Comparison of ENCODE assay signal across 8 mouse cellular contexts in the genomic region with DNA sequence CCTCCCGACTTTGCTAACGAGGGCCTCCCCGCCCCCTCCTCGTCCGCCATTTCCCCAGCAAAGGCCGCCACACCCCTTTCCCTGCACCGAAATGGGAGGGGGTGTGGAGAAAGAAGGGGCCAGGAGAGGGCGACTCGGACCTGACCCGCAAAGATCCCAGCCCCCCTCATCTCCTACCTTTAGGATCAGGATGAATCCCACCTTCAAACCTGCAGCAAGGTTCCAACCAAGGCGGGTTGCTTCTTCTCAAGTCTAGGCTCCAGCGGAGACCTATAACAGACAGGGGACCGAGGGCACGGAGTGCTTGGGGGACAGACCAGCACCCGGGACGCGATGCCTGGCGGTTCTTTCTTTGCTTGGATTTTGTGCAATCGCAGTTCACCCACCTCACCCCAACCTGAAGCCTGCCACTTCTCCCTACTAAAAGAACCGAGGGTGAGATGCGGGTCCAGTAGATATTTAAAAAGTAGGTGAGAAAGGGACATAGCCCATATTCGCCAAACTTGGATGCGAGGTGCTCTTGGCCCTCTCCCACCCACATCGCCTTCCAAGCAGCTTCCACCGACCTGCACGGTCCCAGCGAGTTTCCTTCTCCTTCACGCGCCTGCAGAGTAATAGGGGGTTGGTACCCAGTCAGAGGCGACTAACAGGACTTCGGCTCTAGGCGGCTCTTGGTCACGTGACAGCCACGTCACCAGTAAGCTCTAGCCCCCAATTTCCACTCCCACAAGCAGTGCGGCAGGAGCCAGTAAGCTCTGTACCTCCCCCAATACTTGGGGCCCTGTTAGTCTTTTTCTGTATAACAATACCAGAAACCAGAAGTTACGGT. TPM values are rescaled to one million over a fixed set of nuclear protein-coding genes. Genes with fewer than 3 reads are reported as not detected.
DNase-seq lines count a peak whose midpoint lies in the region; ATAC-seq and TF ChIP-seq lines count a peak whose summit lies in the region.

A gene (minus strand): TSS at position 654 of the 829 bp plus-strand sequence.

- WGBS in embryonic facial prominence, embryonic 15.5 days, result 25% methylated on average over 36 of the region's 36 CpGs
- 1% methylated on average over 36 of the region's 36 CpGs for WGBS in liver, adult 2 months

- no peaks in the 10 kb centered on the region for H3K9me3 ChIP-seq in embryonic facial prominence, embryonic 15.5 days (replicated peaks)

- peak; percentile 83 for DNase-seq in CD4-positive helper T cell, adult 2 months (ENCODE audit: low read depth, low spot score)
- DNase-seq in heart, adult 9 months (ENCODE audit: low spot score in 2 of 2), result peak; percentile 63 to 76
- peak; percentile 53 for DNase-seq in kidney, adult 9 months
- peak; percentile 33 for DNase-seq in liver, adult 2 months (ENCODE audit: extremely low read depth, low read depth, low spot score)
- DNase-seq in splenic B cell, adult 2 months (ENCODE audit: low read depth, low spot score), result peak; percentile 85

- TF ChIP-seq CTCF in bone marrow macrophage, adult 2 months (IDR thresholded peaks at IDR 0.05; ENCODE audit: low read depth, low read length), result no peak
- TF ChIP-seq CTCF in liver, adult 2 months (IDR thresholded peaks at IDR 0.05; ENCODE audit: low read depth, low read length), result no peak

- peak; percentile 93 for ATAC-seq in embryonic facial prominence, embryonic 15.5 days (ENCODE audit: insufficient number of reproducible peaks, low FRiP score, low TSS enrichment, low read depth)
- peak; percentile 79 for ATAC-seq in monocyte, adult 5-6 weeks (replicated peaks; ENCODE audit: insufficient number of reproducible peaks, low FRiP score, low TSS enrichment, poor library complexity, severe bottlenecking)

- peak within 1 kb of the TSS; percentile 53 for H3K4me3 ChIP-seq in bone marrow macrophage, adult 2 months (ENCODE audit: insufficient read depth, low read length)
- H3K4me3 ChIP-seq in embryonic facial prominence, embryonic 15.5 days (replicated peaks), result peak within 1 kb of the TSS; percentile 53
- peak within 1 kb of the TSS; percentile 56 for H3K4me3 ChIP-seq in liver, adult 2 months (ENCODE audit: insufficient read depth, low read depth, low read length)

- H3K4me1 ChIP-seq in bone marrow macrophage, adult 2 months (ENCODE audit: control insufficient read depth, insufficient read depth, low read length), result no peaks in the 10 kb centered on the region
- H3K4me1 ChIP-seq in embryonic facial prominence, embryonic 15.5 days, result peaks cover 7% of the 10 kb centered on the region; the same call in 1 of the 2 replicates
- no peaks in the 10 kb centered on the region for H3K4me1 ChIP-seq in liver, adult 2 months (ENCODE audit: control insufficient read depth, insufficient read depth, low read length)

- H3K27ac ChIP-seq in bone marrow macrophage, adult 2 months (ENCODE audit: insufficient read depth, low read depth, low read length), result no peak within 1 kb of the TSS
- H3K27ac ChIP-seq in embryonic facial prominence, embryonic 15.5 days (replicated peaks), result peak within 1 kb of the TSS; percentile 78
- no peak within 1 kb of the TSS for H3K27ac ChIP-seq in liver, adult 2 months (replicated peaks; ENCODE audit: insufficient read depth, low read depth, low read length)

- H3K9ac ChIP-seq in embryonic facial prominence, embryonic 15.5 days, result peak within 1 kb of the TSS; percentile 35; the same call in 1 of the 2 replicates
- peak within 1 kb of the TSS; percentile 31; the same call in 1 of the 2 replicates for H3K9ac ChIP-seq in liver, adult 2 months (ENCODE audit: low read depth, low read length)

- peaks cover 16% of the 10 kb centered on the region; the same call in 1 of the 2 replicates for H3K27me3 ChIP-seq in embryonic facial prominence, embryonic 15.5 days
- H3K27me3 ChIP-seq in liver, adult 2 months (ENCODE audit: control insufficient read depth, insufficient read depth, low read length), result no peaks in the 10 kb centered on the region
- no peaks in the 10 kb centered on the region for H3K27me3 ChIP-seq in splenic B cell, adult 2 months (ENCODE audit: control insufficient read depth, insufficient read depth, low read length, poor library complexity, severe bottlenecking)

- no peak for TF ChIP-seq POLR2A in bone marrow macrophage, adult 2 months (IDR thresholded peaks at IDR 0.05; ENCODE audit: borderline replicate concordance, low read depth, low read length)
- TF ChIP-seq POLR2A in liver, adult 2 months (IDR thresholded peaks at IDR 0.05; ENCODE audit: extremely low read depth, insufficient read depth, low read length), result 0 out of 2 replicates have a peak, but pooled peaks have one; percentile 9

- H3K36me3 ChIP-seq in embryonic facial prominence, embryonic 15.5 days, result no peaks in the 10 kb centered on the region
- no peaks in the 10 kb centered on the region for H3K36me3 ChIP-seq in liver, adult 2 months (ENCODE audit: control insufficient read depth, insufficient read depth, low read length)
- H3K36me3 ChIP-seq in splenic B cell, adult 2 months (ENCODE audit: control insufficient read depth, insufficient read depth, low read length, poor library complexity, severe bottlenecking), result no peaks in the 10 kb centered on the region

- H3K4me2 ChIP-seq in embryonic facial prominence, embryonic 15.5 days (replicated peaks), result peak within 1 kb of the TSS; percentile 56

- H3K79me2 ChIP-seq in liver, adult 2 months (ENCODE audit: control insufficient read depth, insufficient read depth, low read length), result no peaks in the 10 kb centered on the region

RNA-seq across cellular contexts. Expression of the gene that starts here (rescaled TPM):
- polyA plus RNA-seq in bone marrow macrophage, adult 2 months (2012; ENCODE audit: insufficient read depth, insufficient read length, missing spikeins), result 1.3 and 1.9 TPM in 2 replicates
- 26.9 and 27.2 TPM in 2 replicates for polyA plus RNA-seq in embryonic facial prominence, embryonic 15.5 days (2015; fragmentation: Nextera tagmentation; extraction: Ambion mirVana)
- 0.55 and 0.87 TPM in 2 replicates for total RNA-seq in liver, adult 2 months (2014; rRNA removed)
- 0.18 TPM in 1 of 2 replicates, not detected in the other for polyA plus RNA-seq in liver, adult 2 months (2012; rRNA removed)
- 0.53 to 1.8 TPM (median 0.67 TPM) in 3 replicates for total RNA-seq in monocyte, adult 5-6 weeks (2017)

Comparison
In these comparisons a context has a peak if more than half of its experiments do, and no peak if none do; other contexts are left out.
1. Peak in DNase-seq, H3K4me3 ChIP-seq and H3K9ac ChIP-seq in liver, adult 2 months; RNA of the gene not detected or under 1 TPM.
2. DNase-seq: peak in every context shown above with its lines; median percentile 85 in splenic B cell, adult 2 months; 83 in CD4-positive helper T cell, adult 2 months; 70 in heart, adult 9 months; 53 in kidney, adult 9 months; 33 in liver, adult 2 months.